Mouse (Mus musculus): ENCODE measurements at regions not wholly inside any gene's neighbourhood (a gene's known extent, or its start where the extent isn't known, plus 50 kb on each side); places are given as distances from the start of the nearest gene placed in this dataset.

- TF ChIP-seq CTCF (IDR thresholded peaks at IDR 0.05; ENCODE audit: low read depth) (no peak), EP300 (optimal IDR thresholded peaks at IDR 0.05) (no peak)
Observed at GRCm38 (mm10) chr8:55400412-55400811, 445.8 kb downstream of the Gpm6a start.
